Mouse (Mus musculus) olfactory bulb, adult 2 months (tissue): ENCODE data around the gene Nrxn2.

Experiments
- CTCF ChIP-seq: fragments of 200-500 bp; IDR thresholded peaks from 2 replicates; pipeline ENCODE4 v1.5.1; 2012; ENCODE audit warnings: low read depth, mild to moderate bottlenecking, low read length, moderate library complexity; ENCODE audit not compliant: insufficient read depth
- POLR2A ChIP-seq: fragments of 200-500 bp; IDR thresholded peaks from 2 replicates; pipeline ENCODE4 v1.6.1; 2012; ENCODE audit warnings: mild to moderate bottlenecking, low read depth, low read length, moderate library complexity; ENCODE audit not compliant: insufficient read depth

GRCm38 (mm10) chr19:6384128-6384527 lies 34.4 kb upstream of the Nrxn2 start, which contains the start of gene Pygm:
- TF ChIP-seq CTCF = no peak
- no peak for TF ChIP-seq POLR2A
